Mouse (Mus musculus) MEL (cell line): ENCODE results near the gene Epop.

ENCODE experiments used
- CTCF ChIP-seq, 3 experiments: IDR thresholded peaks in 2 of 3; conservative IDR thresholded peaks in 1 of 3; 2 replicates each; pipeline ENCODE4 v1.5.1; 2011 to 2012; ENCODE audit warnings: low read length in 3 of 3, low read depth in 2 of 3, mild to moderate bottlenecking in 2 of 3, improper control_type of control experiment in 1 of 3, inconsistent platforms in 1 of 3, mixed read lengths in 1 of 3, moderate library complexity in 1 of 3; ENCODE audit not compliant: control insufficient read depth in 1 of 3, insufficient read depth in 1 of 3, poor library complexity in 1 of 3, severe bottlenecking in 1 of 3
- E2F4 ChIP-seq: IDR thresholded peaks from 2 replicates; pipeline ENCODE4 v1.6.1; 2011; ENCODE audit warnings: low read depth, low read length, improper control_type of control experiment, borderline replicate concordance
- MAFK ChIP-seq: IDR thresholded peaks from 2 replicates; pipeline ENCODE4 v1.6.1; 2011; ENCODE audit warnings: low read depth, mild to moderate bottlenecking, low read length, improper control_type of control experiment, borderline replicate concordance
- MYB ChIP-seq: IDR thresholded peaks from 2 replicates; pipeline ENCODE4 v1.6.1; 2011; ENCODE audit warnings: mild to moderate bottlenecking, low read depth, low read length, improper control_type of control experiment
- MYC ChIP-seq: IDR thresholded peaks from 2 replicates; pipeline ENCODE4 v1.6.1; 2011; ENCODE audit warnings: low read depth, mild to moderate bottlenecking, low read length, improper control_type of control experiment, moderate library complexity
- NRF1 ChIP-seq: IDR thresholded peaks from 2 replicates; pipeline ENCODE4 v1.6.1; 2014; ENCODE audit warnings: low read depth, mild to moderate bottlenecking, inconsistent platforms, low read length, improper control_type of control experiment, moderate library complexity; ENCODE audit not compliant: poor library complexity, insufficient read depth, severe bottlenecking
- TCF12 ChIP-seq: IDR thresholded peaks from 2 replicates; pipeline ENCODE4 v1.6.1; 2014; ENCODE audit warnings: low read depth, mild to moderate bottlenecking, inconsistent platforms, low read length, improper control_type of control experiment, moderate library complexity
- UBTF ChIP-seq: IDR thresholded peaks from 2 replicates; pipeline ENCODE4 v1.6.1; 2012; ENCODE audit warnings: low read depth, mild to moderate bottlenecking, inconsistent platforms, low read length, improper control_type of control experiment, moderate library complexity, borderline replicate concordance; ENCODE audit not compliant: insufficient read depth

DNA sequence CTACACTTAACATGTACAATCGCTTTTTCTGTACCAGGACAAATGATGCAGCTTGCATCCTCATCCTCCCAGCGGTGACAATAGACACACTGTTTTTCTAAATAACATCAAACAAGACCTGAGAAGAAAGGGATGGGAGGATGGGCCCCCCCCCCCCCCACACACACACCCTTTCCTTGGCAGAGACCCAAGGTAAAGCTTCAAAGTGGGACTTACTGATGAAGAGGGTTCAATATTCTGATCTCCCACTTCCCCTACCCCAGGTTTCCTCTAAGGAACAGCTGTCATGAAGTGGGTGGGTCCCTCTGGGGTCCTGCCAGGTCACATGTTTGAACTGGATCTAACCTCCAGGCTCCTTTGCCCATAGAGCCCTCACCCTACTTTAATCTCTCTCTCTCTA is 1.5 kb upstream of the Epop start:
- TF ChIP-seq TCF12 (no peak), MYC (no peak), CTCF (IDR thresholded peaks at IDR 0.05 in 2 of 3, conservative IDR thresholded peaks at IDR 0.05 in 1 of 3; ENCODE audit: control insufficient read depth in 1 of 3, insufficient read depth in 1 of 3, low read depth in 2 of 3, low read length in 3 of 3, poor library complexity in 1 of 3, severe bottlenecking in 1 of 3) (no peak), E2F4 (no peak), NRF1 (no peak), UBTF (no peak), MAFK (no peak), MYB (no peak)
